Mouse (Mus musculus): ENCODE results near the gene Ndufaf7.

Ndufaf7 gene

GRCm38 (mm10) chr17:78964387-78964786 lies 27.5 kb downstream of the Ndufaf7 start:
- DNase-seq (ENCODE audit: low spot score in 2 of 2), result no peak

- DNase-seq (ENCODE audit: low spot score in 2 of 2), result no peak
These were observed 29.4 kb downstream of the Ndufaf7 start for GRCm38 (mm10) chr17:78966092-78966883.

GRCm38 (mm10) chr17:78968500-78968899 lies 31.6 kb downstream of the Ndufaf7 start:
- no peak for DNase-seq (ENCODE audit: low spot score in 2 of 2)

GRCm38 (mm10) chr17:78983166-78983565 lies 46.2 kb downstream of the Ndufaf7 start:
- DNase-seq (ENCODE audit: low spot score in 2 of 2), result no peak

GRCm38 (mm10) chr17:78983736-78984135 lies 46.8 kb downstream of the Ndufaf7 start:
- DNase-seq (ENCODE audit: low spot score in 2 of 2), result no peak

- no peak for DNase-seq (ENCODE audit: low spot score in 2 of 2)
These were observed 52.1 kb downstream of the Ndufaf7 start for GRCm38 (mm10) chr17:78989015-78989414.

GRCm38 (mm10) chr17:78991549-78991948 lies 54.6 kb downstream of the Ndufaf7 start:
- DNase-seq (ENCODE audit: low spot score in 2 of 2), result no peak

- no peak for DNase-seq (ENCODE audit: low spot score in 2 of 2)
These were observed 55.5 kb downstream of the Ndufaf7 start for GRCm38 (mm10) chr17:78992303-78993027.

- no peak for DNase-seq (ENCODE audit: low spot score in 2 of 2)
These were observed 56.7 kb downstream of the Ndufaf7 start for GRCm38 (mm10) chr17:78993670-78994069.

GRCm38 (mm10) chr17:78994382-78994781 lies 57.4 kb downstream of the Ndufaf7 start:
- DNase-seq (ENCODE audit: low spot score in 2 of 2), result no peak

- no peak for DNase-seq (ENCODE audit: low spot score in 2 of 2)
These were observed 58.2 kb downstream of the Ndufaf7 start for GRCm38 (mm10) chr17:78994931-78995820.
